Mouse (Mus musculus) urinary bladder, postnatal 10 days (tissue): ENCODE measurements around the gene Rpl23.
A peak's percentile ranks its signal among the peaks of the same experiment; 100 is the strongest.

Source experiments
- DNase-seq: peaks from one replicate; pipeline ENCODE4 v3.0.0; 2022; ENCODE audit warnings: low spot score

Gene Rpl23

DNA sequence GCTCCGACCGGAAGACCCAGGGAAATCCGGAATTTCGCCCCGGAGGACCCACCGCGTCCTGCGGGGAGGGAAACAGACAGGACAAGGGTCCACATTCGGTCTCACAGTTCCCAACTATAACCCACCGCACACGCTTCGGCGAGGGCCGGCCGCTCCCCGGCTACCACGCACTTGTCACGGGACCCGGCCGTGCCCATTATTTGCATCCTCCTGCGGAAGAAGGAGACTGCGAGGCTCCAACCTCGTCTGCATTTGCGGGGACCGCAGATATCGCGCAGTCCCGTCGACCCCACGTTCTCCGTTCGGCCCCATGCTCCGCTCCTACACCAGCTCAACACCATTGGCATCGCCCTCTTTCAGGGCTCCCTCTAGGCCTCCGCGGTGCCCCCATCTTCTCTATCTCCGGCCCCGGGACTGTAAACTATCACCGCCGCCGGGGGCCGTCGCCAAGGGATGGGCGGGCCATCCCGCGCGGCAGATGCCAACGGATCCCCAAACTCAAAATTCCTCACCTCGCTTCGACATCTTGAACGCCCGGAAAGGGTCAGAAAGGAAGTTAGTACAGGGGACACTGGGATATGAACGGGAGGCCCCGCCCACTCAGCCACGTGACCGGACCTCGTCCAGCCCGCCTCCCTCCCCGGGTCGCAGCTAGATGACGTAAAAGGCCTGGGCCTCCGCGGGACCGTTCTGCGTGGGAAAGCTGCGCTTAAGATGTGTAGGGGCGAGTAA, at the start of gene Rpl23:
Gene Rpl23 (minus strand): TSS at position 606 of the 732 bp plus-strand sequence.
- peak; percentile 99 for DNase-seq

DNA sequence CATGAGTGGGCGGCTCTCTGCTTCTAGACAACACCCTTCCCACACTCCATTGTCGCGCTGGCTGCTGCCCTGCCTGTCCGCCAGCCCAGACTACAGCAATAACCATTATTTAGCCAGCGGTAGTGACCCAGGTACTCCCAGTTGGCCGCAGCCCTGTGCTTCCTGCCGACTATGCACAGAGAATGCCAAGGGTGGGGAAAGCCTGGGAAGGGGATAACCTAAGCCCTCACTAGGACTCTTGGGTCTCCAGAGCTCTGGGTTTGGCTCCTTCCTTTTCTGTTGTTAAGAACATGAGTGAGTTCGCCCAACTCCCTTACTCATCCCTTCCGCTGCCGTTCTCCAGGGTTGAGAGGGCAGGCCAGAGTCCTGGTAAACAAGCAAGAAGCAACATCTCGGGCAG, 49.8 kb upstream of the Rpl23 start:
- DNase-seq: no peak

DNA sequence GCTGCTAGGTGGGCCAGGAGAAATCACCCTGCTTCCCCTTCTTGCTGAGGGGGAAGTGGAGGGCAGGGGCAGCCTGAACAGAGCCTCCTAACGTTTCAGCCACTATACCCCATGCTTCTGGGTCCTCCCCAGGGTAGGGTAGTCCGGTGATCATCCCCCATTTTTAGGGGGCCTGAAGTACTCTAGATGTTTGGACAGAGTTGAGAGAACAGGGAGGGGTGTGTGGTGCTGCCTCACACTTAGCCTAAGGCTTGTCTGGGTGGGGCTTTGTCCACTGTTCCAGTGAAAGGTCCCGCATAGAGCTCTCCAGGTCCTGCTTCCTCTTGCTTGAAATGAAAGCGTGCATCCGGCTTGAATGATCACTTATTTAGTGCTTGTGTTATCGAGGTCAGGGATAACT, 48.3 kb upstream of the Rpl23 start:
- DNase-seq: no peak

DNA sequence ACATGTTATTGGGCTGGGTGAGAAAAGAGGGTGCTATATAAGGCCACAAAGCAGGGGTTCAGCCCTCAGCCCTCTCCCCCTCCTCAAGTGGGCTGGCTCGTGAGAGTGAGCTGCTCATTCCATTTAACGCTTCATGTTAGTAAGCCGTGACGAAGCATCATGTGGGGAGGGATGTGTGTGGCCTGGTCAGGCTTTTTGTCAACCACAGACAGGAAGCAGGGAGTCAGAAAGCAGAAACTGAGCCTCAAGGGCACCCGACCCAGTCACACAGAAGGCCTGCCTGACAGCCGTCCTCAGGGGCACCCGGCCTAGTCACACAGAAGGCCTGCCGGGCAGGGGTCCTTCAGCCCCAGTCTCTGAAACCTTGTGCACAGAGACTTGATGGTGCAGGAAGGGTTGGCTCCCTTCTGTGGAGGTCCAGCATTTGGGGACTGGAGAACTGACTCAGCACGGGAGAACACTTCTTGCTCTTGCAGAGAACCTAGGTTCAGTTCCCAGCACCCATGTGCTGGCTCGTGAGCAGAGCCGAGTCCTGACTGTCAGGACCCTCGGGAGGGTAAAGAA, 47.8 kb upstream of the Rpl23 start:
- no peak for DNase-seq

DNA sequence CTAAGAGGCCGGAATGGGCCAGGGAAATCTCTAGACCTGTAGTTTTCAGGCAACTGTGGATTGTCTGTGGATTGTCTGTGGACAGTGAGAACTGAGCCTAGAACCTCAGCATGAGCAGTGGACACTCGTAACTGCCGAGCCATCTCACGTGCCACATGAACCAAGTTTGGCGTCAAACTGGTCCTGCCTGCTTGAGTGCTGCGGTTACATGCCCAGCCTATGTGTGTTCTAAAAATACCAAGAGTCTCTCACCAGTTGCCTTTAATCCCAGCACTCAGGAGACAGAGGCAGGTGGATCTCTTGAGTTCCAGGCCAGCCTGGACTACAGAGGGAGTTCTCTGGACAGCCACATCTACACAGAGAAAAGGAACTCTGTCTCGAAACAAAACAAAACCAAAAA, 47.1 kb upstream of the Rpl23 start:
- DNase-seq: no peak

DNA sequence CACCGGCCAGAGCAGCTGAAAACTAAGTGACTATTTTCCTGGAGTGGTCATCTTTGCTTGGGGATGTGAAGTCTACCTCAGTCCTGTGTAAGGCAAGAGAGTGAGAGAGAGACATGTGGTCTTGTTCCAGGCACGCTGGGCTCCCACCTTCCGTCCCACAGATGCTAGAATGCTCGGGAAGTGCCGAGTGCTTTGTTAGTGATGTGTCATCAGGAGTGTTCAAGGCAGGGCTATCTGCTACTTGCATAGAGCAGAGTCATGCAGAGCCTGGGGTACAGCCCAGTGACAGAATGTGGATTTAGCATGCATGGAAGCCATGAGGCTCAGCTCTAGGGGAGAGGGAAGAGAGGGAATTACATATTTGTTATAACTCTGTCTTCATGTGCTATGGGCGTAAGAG, 45.4 kb upstream of the Rpl23 start:
- DNase-seq: no peak

DNA sequence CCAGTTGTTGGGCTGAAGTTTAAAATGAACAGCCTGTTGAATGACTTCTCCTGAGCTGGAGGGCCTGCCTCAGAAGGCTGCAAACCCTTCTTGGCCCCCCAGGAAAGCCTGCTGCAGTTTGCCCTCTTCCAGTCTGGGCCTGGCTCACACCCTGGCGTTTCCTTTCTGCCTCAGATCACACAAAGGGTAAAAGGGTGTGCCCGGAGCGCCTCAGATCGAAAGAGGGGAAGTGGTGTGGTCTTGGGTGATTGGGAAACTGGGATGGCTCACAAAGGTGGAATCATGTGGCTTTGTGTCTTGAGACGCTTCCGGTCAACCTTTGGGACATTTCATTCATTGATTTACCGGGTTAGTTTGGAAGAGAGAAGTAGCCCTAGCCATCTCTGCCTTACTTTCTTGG, 44.2 kb upstream of the Rpl23 start:
- DNase-seq: no peak

DNA sequence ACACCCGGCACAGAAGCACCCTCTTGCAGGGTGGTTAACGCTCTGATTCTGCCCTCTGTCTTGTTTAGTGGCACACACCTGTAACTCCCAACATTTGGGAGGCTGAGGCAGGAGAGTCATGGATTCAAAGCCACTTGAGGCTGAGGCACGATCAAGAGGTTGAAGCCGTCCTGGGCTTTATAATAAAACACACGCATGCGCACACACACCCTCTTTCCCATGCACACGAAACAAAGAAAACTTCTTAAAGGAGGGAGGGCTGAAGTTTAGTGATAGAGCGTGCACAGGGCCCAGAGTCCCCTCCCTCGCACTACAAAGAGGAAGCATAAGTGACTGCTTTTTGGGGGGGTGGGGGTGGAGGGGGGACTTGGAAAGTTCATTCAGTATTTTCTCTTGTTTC, 43.7 kb upstream of the Rpl23 start:
- DNase-seq: no peak

DNA sequence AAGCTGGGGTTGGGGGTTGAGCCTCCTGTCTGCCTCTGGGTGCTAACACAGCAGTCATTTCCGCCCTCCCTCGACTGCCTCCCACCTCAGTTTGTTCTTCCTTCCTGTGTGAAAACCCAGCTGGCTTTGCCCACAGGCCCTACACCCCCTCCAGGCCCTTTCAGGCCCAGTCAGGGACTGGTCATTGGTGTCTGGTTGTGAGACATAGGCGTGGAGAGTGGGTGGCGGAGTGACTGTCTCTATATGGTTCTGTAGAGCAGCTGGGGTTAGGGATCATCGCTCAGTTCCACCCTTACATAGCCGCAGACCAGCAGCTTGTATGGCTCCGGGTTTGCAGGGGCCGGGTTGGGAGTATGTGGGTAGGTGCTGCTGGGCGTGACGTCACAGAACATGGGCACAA, 43.1 kb upstream of the Rpl23 start:
- DNase-seq: no peak

DNA sequence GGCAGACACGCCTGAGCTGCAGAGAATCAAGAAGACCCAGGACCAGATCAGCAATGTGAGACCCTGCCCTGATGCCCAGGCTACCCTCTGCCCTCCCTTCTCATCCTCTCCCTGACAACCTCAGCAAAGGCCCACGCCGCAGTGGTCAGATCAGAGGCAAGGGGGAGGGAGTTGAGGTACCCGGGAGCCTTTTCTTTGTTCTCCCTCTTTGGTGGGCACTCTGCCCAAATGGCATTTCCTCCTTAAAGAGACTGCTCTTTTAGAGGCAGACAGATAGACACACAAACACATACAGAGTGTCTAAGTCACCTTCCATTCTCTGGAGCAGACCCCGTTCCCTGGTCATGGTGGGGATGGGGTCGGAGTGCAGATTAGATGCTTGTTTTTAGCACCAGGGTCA, 42.7 kb upstream of the Rpl23 start:
- DNase-seq: no peak

DNA sequence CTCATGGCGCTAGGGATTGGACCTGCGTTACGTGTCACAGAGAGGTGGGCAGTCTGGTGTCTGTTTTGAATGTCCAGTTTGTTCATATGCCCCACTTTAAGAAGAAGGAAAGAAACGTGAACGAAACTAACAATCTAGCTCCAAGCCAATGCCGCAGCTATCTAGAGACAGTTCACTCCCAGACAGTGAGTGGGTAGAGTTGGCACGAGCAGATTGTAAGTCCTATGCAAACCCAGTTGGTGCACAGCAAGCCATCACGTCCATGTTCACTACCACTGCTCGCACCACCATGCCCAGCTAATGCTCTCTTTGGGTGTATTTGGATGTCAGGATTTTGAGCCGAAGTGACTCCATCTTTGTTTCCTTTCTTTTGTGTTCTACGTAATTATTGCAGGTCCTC, 41.9 kb upstream of the Rpl23 start:
- no peak for DNase-seq

DNA sequence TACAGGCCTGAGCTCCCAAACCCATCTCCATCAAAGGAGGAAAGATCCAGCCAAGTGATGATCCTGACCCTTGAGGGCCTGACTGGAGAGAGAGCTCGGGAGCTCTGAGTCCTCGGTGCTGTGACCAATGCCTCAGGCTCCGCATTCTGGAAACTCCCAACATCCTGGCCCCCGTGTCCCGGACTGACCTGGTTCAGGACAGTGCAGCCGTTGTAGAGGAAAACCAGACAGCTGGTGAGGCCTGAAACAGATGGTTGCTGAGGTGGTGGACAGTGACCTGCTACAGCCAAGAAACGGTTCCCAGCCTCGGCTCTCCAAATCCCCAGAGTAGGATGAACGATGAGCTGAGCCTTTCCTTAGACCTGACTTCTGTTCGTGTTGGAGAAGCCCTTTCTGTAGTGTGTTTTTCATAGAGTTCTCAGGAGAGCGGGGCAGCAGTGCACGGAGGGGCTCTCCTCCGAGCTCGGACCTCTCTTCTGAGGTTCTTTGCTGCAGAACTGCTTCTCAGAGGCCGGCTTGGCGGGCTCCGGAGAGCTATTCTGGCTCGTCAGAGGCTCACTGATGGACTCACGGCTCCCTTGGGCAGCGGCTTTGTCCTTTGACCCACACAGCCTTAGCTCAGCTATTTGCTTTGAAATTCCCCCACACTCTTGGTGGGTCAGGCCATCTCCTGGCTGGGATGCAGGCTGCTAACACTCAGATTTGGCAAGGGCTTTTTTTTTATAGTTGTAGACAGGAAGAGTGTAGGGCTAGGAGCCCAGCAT, 40.8 kb upstream of the Rpl23 start:
- DNase-seq: no peak

DNA sequence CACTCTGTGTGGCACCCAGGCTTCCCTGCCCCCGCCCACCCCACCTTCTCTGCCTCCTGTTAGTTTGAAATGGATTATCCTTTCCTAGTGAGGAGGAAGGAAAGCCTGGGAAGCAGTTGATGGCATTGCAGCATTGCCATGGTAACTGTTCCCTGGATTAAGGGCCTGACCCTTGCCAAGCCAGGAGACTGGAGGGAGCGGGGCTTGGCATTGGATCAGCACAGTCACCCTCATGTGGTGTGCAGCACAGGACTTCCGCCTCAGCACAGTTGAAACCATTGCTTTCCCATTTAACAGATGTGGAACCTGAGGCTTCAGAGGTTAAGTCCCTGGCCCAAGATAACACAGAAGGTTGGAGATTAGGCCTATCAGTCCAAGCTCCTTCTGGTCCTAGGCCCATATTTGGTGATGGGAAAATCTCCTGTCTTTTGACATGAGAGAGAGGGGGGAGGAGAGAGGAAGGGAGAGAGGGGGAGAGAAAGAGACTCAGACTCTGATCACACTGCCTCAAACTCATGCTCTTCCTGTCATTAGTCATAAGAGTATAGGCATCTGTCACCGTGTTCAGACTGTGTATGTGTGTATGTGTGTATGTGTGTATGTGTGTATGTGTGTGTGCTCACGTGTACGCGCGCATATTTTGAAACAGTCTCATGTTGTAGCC, 39.3 kb upstream of the Rpl23 start:
- DNase-seq: no peak

DNA sequence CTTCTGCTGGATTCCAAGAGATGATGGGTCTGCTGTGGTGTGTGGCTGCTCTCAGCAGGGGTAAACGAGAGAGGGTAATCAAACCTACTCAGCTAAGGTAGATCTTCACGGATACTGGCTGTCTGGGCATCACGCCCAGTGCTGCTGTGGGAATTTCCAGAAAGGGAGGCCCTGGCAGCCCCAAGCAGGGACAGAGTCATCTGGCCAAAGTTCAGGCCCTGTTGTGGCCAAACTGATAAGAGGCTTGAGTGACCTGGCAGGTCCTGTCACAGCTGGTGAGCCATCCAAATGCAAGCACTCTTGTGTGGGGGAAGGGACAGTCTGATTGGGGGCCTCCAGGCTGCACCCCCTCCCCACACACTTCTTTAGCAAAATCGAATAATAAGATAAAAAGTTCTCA, 38.6 kb upstream of the Rpl23 start:
- no peak for DNase-seq

DNA sequence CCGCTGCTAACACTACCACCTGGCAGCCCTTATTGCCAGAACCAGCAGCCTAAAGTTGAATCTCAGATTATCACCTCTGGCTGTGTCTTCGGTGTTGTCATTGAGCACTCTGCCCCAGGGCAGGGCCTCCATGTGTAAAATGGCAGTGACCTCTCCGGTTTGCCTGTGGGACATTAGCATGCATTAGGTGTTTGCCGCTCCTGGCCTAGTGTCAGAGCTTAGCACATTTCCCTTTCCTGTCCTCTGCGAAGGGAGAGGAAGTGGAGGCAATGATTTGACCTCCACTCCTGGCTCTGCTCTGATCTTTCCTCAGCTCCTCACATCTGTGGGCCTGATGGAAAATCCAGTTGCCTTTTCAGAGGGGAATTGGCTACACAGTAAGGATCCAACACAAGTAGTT, 37.7 kb upstream of the Rpl23 start:
- DNase-seq: no peak

DNA sequence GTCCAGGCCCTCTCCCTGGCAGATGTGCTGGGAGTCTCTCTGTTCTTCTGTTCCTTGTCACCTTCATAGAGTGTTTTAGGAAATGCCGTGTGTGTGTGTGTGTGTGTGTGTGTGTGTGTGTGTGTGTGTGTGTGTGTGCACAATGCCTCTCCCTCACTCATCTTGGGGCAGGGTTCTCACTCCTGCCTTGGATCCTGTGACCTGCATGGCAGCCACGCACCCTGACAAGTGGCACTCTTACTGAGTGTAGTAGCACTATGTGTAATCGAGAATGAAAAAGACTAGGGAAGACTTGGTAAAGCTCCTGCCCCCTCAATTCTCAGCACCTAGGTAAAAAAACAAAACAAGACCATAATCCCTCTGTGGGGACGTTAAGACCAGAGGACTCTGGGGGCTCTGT, 36.9 kb upstream of the Rpl23 start:
- DNase-seq: no peak

DNA sequence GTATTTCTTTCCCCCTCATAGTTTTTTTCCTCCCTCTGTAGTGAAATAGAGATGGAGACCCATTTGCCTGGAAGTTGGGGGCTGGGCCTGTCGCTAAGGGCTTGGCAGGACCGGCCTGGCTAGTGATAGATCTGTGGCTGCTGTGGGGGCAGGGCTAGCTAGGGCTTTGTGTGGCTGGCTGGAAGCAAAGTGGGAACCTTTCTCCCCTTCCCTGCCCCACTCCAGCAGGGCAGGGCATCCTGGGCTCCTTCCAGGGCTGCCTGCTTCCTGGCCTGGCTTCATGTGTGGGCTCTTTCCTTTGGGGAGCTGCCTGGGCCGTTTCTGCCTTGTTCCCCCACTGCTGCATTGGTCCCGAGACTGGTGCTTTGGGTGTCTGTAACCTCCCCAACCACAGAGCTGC, 36.3 kb upstream of the Rpl23 start:
- no peak for DNase-seq

DNA sequence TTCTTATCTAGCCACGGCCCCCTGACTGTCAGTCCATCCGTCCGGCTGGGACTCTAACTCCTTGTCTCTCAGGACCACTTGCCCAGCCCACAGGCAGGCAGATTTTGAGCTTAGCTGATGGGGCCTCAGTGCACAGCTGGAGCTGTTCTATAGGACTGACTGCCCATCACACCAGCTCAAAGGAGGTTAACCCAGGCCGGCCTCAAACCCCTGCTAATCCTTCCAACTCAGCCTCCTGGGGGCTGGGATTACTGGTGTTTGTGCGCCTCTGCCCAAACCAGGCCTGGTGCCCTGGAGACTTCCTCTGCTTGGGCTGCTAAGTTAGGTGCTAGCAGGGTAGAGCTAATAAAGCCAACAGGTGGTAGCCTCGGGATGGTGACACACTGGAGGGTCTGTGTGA, 35.8 kb upstream of the Rpl23 start:
- DNase-seq: no peak

DNA sequence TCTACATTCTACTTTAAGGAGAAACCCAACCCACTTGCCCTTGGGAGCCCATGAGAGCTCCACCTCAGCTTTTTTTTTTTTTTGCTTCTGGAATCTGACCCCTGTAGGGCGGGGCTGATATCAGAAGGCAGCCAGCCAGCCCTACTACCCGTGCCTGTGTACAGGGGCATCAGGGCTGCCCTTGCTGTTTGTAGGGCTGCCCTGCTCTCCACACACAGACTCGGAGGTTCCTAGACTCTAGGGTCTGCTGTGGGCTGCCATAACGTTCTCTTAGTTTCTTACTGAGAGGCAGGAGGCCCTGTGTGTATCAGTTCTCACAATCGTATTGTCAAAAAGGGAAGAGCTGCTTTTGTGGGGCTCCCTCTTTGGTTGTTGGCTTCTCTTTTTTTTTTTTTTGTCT, 35.1 kb upstream of the Rpl23 start:
- no peak for DNase-seq

DNA sequence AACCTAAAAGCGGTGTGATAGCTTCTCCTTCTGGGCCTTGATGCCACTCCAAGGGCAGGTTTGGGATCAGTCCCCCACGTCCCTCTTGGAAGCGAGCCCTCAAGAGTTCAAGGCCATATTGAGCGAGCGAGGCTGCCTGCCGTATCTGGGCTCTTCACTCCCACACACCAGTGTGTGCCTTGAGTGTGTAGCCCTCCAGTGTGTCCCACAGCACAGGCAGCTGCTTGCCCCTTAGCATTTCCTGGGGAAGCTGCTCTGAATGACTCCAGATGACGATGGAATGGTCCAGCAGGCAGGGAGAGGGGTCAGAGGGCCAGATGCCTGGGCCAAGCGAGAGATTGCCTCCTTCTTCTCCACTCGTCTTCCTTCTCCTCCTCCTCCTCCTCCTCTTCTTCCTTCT, 34.7 kb upstream of the Rpl23 start:
- no peak for DNase-seq

DNA sequence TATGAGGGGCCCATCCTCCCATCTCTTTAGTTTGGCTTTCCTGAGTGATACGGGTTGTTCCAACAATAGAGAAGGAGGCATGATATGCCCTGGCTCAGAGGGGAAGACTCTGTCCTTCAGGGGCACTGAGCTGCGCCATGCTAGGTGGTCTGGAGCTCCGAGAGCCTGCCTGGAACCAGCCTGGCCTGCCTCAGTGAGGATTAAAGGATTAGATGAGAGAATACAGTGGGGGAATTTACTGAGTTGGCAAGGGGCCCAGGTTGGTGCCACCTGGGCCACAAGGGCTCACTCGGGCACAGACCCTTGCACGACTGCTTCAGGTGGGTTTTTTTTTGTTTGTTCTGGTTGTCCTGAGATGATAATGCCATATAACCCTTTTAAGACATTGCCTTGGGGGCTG, 33.9 kb upstream of the Rpl23 start:
- DNase-seq: no peak

DNA sequence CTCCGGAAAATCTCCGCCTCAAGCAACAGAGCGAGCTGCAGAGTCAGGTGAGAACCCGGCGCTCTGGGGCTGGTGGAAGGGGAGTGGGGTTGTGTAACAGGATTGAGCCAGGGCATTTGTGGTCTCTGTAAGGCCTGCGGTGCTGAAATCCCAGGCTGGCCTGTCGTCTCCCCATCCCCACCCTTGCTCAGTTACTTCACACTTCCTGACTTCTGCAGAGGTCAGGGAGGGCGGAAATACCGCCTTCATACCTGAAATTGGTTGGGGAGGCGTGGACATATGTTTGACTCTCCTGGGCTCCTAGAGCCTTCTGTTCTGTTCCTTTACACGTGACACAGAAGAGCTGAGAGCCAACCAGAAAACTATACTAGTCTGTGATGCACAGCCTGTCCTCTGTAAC, 33.5 kb upstream of the Rpl23 start:
- DNase-seq: no peak
